Mouse (Mus musculus) lung, postnatal 0 days (tissue): ENCODE results near the gene Ptdss2. TPM values are rescaled to one million over a fixed set of nuclear protein-coding genes. Genes with fewer than 3 reads are reported as not detected.

Experiments used
- ATAC-seq: fragments of 200-750 bp; cut with Nextera tagmentation; 2 replicates; pipeline ENCODE4 v1.8.0; 2017; ENCODE audit warnings: moderate library complexity
- DNase-seq: peaks from one replicate; pipeline ENCODE4 v3.0.0-alpha.2; 2016; ENCODE audit warnings: low spot score
- H3K27ac ChIP-seq: fragments of 300-500 bp; sonication (generic); 2 replicates; pipeline ENCODE4 v1.5.1; 2014; ENCODE audit warnings: antibody characterized with exemption, mild to moderate bottlenecking, low read length, mixed read lengths
- H3K27me3 ChIP-seq: fragments of 300-500 bp; sonication (generic); replicated peaks from 2 replicates; pipeline ENCODE4 v1.6.1; 2014; ENCODE audit warnings: low read length, mixed read lengths; ENCODE audit not compliant: insufficient read depth
- H3K36me3 ChIP-seq: fragments of 300-500 bp; sonication (generic); 2 replicates; pipeline ENCODE4 v1.6.1; 2014; ENCODE audit warnings: low read length, mixed read lengths; ENCODE audit not compliant: insufficient read depth
- H3K4me1 ChIP-seq: fragments of 300-500 bp; sonication (generic); 2 replicates; pipeline ENCODE4 v1.6.1; 2014; ENCODE audit warnings: antibody characterized with exemption, low read depth, low read length, mixed read lengths; ENCODE audit not compliant: insufficient read depth
- H3K4me2 ChIP-seq: fragments of 300-500 bp; sonication (generic); replicated peaks from 2 replicates; pipeline ENCODE4 v1.6.1; 2014; ENCODE audit warnings: low read depth, mild to moderate bottlenecking, low read length, moderate library complexity, mixed read lengths
- H3K4me3 ChIP-seq: fragments of 300-500 bp; sonication (generic); 2 replicates; pipeline ENCODE4 v1.5.1; 2014; ENCODE audit warnings: low read depth, low read length
- H3K9ac ChIP-seq: fragments of 300-500 bp; sonication (generic); replicated peaks from 2 replicates; pipeline ENCODE4 v1.6.1; 2014; ENCODE audit warnings: low read depth, mild to moderate bottlenecking
- H3K9me3 ChIP-seq: fragments of 300-500 bp; sonication (generic); 2 replicates; pipeline ENCODE4 v1.6.1; 2016; ENCODE audit warnings: low read length, mixed read lengths
- CTCF ChIP-seq: IDR thresholded peaks from 2 replicates; pipeline ENCODE4 v1.5.1; 2016; ENCODE audit warnings: antibody characterized with exemption, mild to moderate bottlenecking
- EP300 ChIP-seq: IDR thresholded peaks from 2 replicates; pipeline ENCODE4 v1.6.1; 2016; ENCODE audit warnings: antibody characterized with exemption, mild to moderate bottlenecking, control low read depth
- WGBS: fragments of 180-500 bp; shearing (Covaris S2); extraction: QIAGEN DNeasy Blood & Tissue Kit; methylation state at CpG from one replicate; pipeline ENCODE4 v1.1.7; 2014; 5-methylcytosine and 5-hydroxymethylcytosine counted together
- polyA plus RNA-seq: library from polyadenylated mRNA; unstranded; fragments of >200 nt; fragmentation: Nextera tagmentation; extraction: Ambion mirVana; gene quantifications from 2 replicates; pipeline ENCODE4 v1.2.1, GENCODE M21; 2015

Ptdss2 gene
- polyA plus RNA-seq, 1 experiment from 2014 or later: 39.1 TPM

GRCm38 (mm10) chr7:141096649-141097056, 25.5 kb upstream of the Ptdss2 start:
- H3K9ac ChIP-seq: no peak overlapping the region
- H3K4me2 ChIP-seq: peak overlapping the region; percentile 34
- no peak overlapping the region for H3K4me3 ChIP-seq

GRCm38 (mm10) chr7:141097177-141097576, 25.0 kb upstream of the Ptdss2 start:
- no peaks in the 10 kb centered on the region for H3K27me3 ChIP-seq
- no peak overlapping the region for H3K27ac ChIP-seq
- WGBS: 77% methylated on average over 5 of the region's 5 CpGs
- H3K4me1 ChIP-seq: peaks cover 2% of the 10 kb centered on the region; the same call in 1 of the 2 replicates
- TF ChIP-seq EP300: no peak
- no peak for TF ChIP-seq CTCF
- no peaks in the 10 kb centered on the region for H3K9me3 ChIP-seq
- no peak overlapping the region for H3K4me2 ChIP-seq
- DNase-seq (no peak), ATAC-seq (no peak)
- no peak overlapping the region for H3K4me3 ChIP-seq
- no peak overlapping the region for H3K9ac ChIP-seq
- no peaks in the 10 kb centered on the region for H3K36me3 ChIP-seq

More at GRCm38 (mm10) chr7:141096649-141097056, 25.5 kb upstream of the Ptdss2 start:
- peak; percentile 74 for ATAC-seq
- DNase-seq: peak; percentile 78
- no peaks in the 10 kb centered on the region for H3K27me3 ChIP-seq
- peaks cover 2% of the 10 kb centered on the region; the same call in 1 of the 2 replicates for H3K4me1 ChIP-seq
- H3K36me3 ChIP-seq: no peaks in the 10 kb centered on the region
- H3K27ac ChIP-seq: no peak overlapping the region
- peak; percentile 46 for TF ChIP-seq CTCF
- TF ChIP-seq EP300: peak; percentile 67
- 48% methylated on average over 6 of the region's 6 CpGs for WGBS
- H3K9me3 ChIP-seq: no peaks in the 10 kb centered on the region

GRCm38 (mm10) chr7:141099911-141100691, 22.1 kb upstream of the Ptdss2 start, which contains the start of gene Sigirr:
Gene Sigirr (minus strand): TSS chr7:141100572.
- 1% methylated on average over 54 of the region's 56 CpGs for WGBS
- no peak for TF ChIP-seq CTCF
- TF ChIP-seq EP300: no peak
- Histone ChIP-seq H3K9ac (peak within 1 kb of the TSS; percentile 46; the same call in 1 of the 2 replicates), H3K27me3 (no peaks in the 10 kb centered on the region), H3K9me3 (no peaks in the 10 kb centered on the region), H3K36me3 (no peaks in the 10 kb centered on the region), H3K4me1 (no peaks in the 10 kb centered on the region), H3K4me2 (peak within 1 kb of the TSS; percentile 74), H3K4me3 (peak within 1 kb of the TSS; percentile 44), H3K27ac (peak within 1 kb of the TSS; percentile 73)
- ATAC-seq: peak; percentile 74
- peak; percentile 66 for DNase-seq

GRCm38 (mm10) chr7:141103161-141103560, 19.0 kb upstream of the Ptdss2 start:
- Histone ChIP-seq H3K27me3 (no peaks in the 10 kb centered on the region), H3K36me3 (no peaks in the 10 kb centered on the region), H3K9me3 (no peaks in the 10 kb centered on the region), H3K27ac (no peak overlapping the region), H3K4me2 (no peak overlapping the region), H3K9ac (no peak overlapping the region), H3K4me3 (no peak overlapping the region), H3K4me1 (no peaks in the 10 kb centered on the region)
- ATAC-seq (no peak), DNase-seq (no peak)
- WGBS: 51% methylated on average over 3 of the region's 3 CpGs
- TF ChIP-seq CTCF: no peak

- 80% methylated on average over 9 of the region's 9 CpGs for WGBS
- no peak overlapping the region for H3K4me3 ChIP-seq
- DNase-seq (no peak), ATAC-seq (no peak)
- no peak overlapping the region for H3K9ac ChIP-seq
- H3K36me3 ChIP-seq: no peaks in the 10 kb centered on the region
- no peaks in the 10 kb centered on the region for H3K4me1 ChIP-seq
- TF ChIP-seq CTCF (no peak), EP300 (no peak)
- H3K4me2 ChIP-seq: no peak overlapping the region
- no peaks in the 10 kb centered on the region for H3K27me3 ChIP-seq
- H3K9me3 ChIP-seq: no peaks in the 10 kb centered on the region
- H3K27ac ChIP-seq: no peak overlapping the region
Observed at GRCm38 (mm10) chr7:141115874-141116273, 6.3 kb upstream of the Ptdss2 start.

GRCm38 (mm10) chr7:141117636-141118035, 4.5 kb upstream of the Ptdss2 start, which contains the start of gene Ano9:
Gene Ano9 (minus strand): TSS chr7:141117806.
- peak within 1 kb of the TSS; percentile 33; the same call in 1 of the 2 replicates for H3K4me2 ChIP-seq
- no peak within 1 kb of the TSS for H3K27ac ChIP-seq

More at GRCm38 (mm10) chr7:141117636-141118035, 4.5 kb upstream of the Ptdss2 start, which contains the start of gene Ano9:
- H3K36me3 ChIP-seq: no peaks in the 10 kb centered on the region
- TF ChIP-seq EP300 (no peak), CTCF (no peak)
- no peaks in the 10 kb centered on the region; the same call in 1 of the 2 replicates for H3K4me1 ChIP-seq
- no peaks in the 10 kb centered on the region for H3K9me3 ChIP-seq
- no peak within 1 kb of the TSS for H3K4me3 ChIP-seq
- 15% methylated on average over 9 of the region's 9 CpGs for WGBS
- DNase-seq (peak; percentile 61), ATAC-seq (peak; percentile 52)
- no peak within 1 kb of the TSS for H3K9ac ChIP-seq
- no peaks in the 10 kb centered on the region for H3K27me3 ChIP-seq
